Comparison of ENCODE assay signal across 8 mouse cellular contexts in the genomic region with DNA sequence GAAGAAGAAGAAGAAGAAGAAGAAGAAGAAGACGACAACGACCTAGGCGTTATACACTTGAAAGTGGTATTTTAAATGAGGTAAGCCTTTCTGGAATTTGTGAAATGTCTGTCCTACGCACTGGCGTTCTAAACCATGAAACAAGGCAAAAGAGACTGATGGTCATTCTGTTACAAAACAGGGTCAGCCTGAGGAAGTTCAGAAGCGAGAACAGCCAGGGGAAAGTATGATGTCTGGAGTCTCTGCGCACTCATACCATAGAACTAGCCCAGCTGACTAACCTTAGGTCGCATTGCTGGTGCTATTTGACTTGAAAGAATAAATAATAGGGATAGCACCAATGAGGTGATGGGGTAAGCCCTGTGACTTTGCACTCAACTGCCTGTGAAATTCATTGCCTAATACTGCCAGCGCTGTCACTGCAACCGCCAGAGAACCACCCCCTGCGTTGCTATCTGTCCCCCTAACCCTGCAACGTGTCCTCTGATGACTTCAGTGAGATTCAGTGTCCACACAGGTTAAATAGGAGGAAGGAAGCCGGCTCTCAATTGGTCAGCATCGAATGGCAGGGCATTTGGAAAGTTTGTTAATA.
A peak's percentile ranks its signal among the peaks of the same experiment; 100 is the strongest.
DNase-seq lines count a peak whose midpoint lies in the region; ATAC-seq and TF ChIP-seq lines count a peak whose summit lies in the region.

No protein-coding gene starts in this region.

- no peak for TF ChIP-seq CTCF in gastrocnemius, adult 2 months (IDR thresholded peaks at IDR 0.05)
- TF ChIP-seq CTCF in lung, embryonic 14.5 days (IDR thresholded peaks at IDR 0.05; ENCODE audit: low read depth), result no peak

- H3K9ac ChIP-seq in hindbrain, embryonic 13.5 days, result peak overlapping the region; percentile 51; the same call in 1 of the 2 replicates
- no peak overlapping the region for H3K9ac ChIP-seq in lung, embryonic 14.5 days

- H3K27me3 ChIP-seq in hindbrain, embryonic 13.5 days, result no peaks in the 10 kb centered on the region
- H3K27me3 ChIP-seq in lung, embryonic 14.5 days (ENCODE audit: insufficient read depth, low read length), result no peaks in the 10 kb centered on the region

- no peaks in the 10 kb centered on the region for H3K9me3 ChIP-seq in hindbrain, embryonic 13.5 days
- H3K9me3 ChIP-seq in lung, embryonic 14.5 days (ENCODE audit: low read depth, low read length), result no peaks in the 10 kb centered on the region

- peak overlapping the region; percentile 75 for H3K4me3 ChIP-seq in gastrocnemius, adult 2 months
- peak overlapping the region; percentile 50 for H3K4me3 ChIP-seq in brown adipose tissue, adult 24 weeks (ENCODE audit: insufficient read depth, low read depth, low read length)
- H3K4me3 ChIP-seq in hindbrain, embryonic 13.5 days, result peak overlapping the region; percentile 27
- peak overlapping the region; percentile 32 for H3K4me3 ChIP-seq in lung, embryonic 14.5 days (ENCODE audit: low read depth, low read length)

- H3K4me2 ChIP-seq in hindbrain, embryonic 13.5 days, result peak overlapping the region; percentile 50
- H3K4me2 ChIP-seq in lung, embryonic 14.5 days, result peak overlapping the region; percentile 63

- 50% methylated on average over 14 of the region's 14 CpGs for WGBS in hindbrain, embryonic 13.5 days
- 24% methylated on average over 14 of the region's 14 CpGs for WGBS in lung, embryonic 14.5 days

- H3K36me3 ChIP-seq in hindbrain, embryonic 13.5 days, result no peaks in the 10 kb centered on the region
- no peaks in the 10 kb centered on the region for H3K36me3 ChIP-seq in lung, embryonic 14.5 days (ENCODE audit: insufficient read depth)

- intact Hi-C loops in gastrocnemius, adult 2 months (cut with DNase I), result loop anchor here (2.0 kb wide), 1 partner anchor 122 kb away; the partner anchor contains the start of gene Cpeb2
- intact Hi-C loops in gastrocnemius, postnatal 36 days (cut with DNase I), result loop anchor here (5.0 kb wide), 1 partner anchor 122 kb away; the partner anchor contains the start of gene Cpeb2

- peak; percentile 22 for DNase-seq in gastrocnemius, adult 2 months
- no peak for DNase-seq in gastrocnemius, postnatal 36 days
- DNase-seq in lung, embryonic 14.5 days, result peak; percentile 46
- no peak for DNase-seq in right cerebral cortex, postnatal 36 days (ENCODE audit: low spot score in 2 of 2)
- no peak for DNase-seq in urinary bladder, postnatal 36 days (ENCODE audit: low spot score in 2 of 2)

- peak overlapping the region; percentile 86 for H3K27ac ChIP-seq in gastrocnemius, adult 2 months
- H3K27ac ChIP-seq in brown adipose tissue, adult 24 weeks (replicated peaks; ENCODE audit: low read depth, low read length), result peak overlapping the region; percentile 34
- H3K27ac ChIP-seq in hindbrain, embryonic 13.5 days, result peak overlapping the region; percentile 71
- H3K27ac ChIP-seq in lung, embryonic 14.5 days (ENCODE audit: low read depth), result peak overlapping the region; percentile 76; the same call in 1 of the 2 replicates

- H3K4me1 ChIP-seq in brown adipose tissue, adult 24 weeks (ENCODE audit: control insufficient read depth, insufficient read depth, insufficient read length, low read length), result no peaks in the 10 kb centered on the region
- peaks cover 37% of the 10 kb centered on the region for H3K4me1 ChIP-seq in hindbrain, embryonic 13.5 days (replicated peaks)
- H3K4me1 ChIP-seq in lung, embryonic 14.5 days (ENCODE audit: insufficient read depth), result 0 out of 2 replicates have a peak, but pooled peaks cover 6% of the 10 kb centered on the region

- ATAC-seq in hindbrain, embryonic 13.5 days (ENCODE audit: low FRiP score), result peak; percentile 6; the same call in 1 of the 2 replicates
- ATAC-seq in lung, embryonic 14.5 days (ENCODE audit: insufficient read depth), result peak; percentile 23
- ATAC-seq in neutrophil, adult 5-6 weeks (ENCODE audit: extremely low read depth, insufficient number of reproducible peaks, low FRiP score, poor library complexity, severe bottlenecking), result 0 out of 2 replicates have a peak, but pooled peaks have one; percentile 4

Comparison
In these comparisons a context has a peak if more than half of its experiments do, and no peak if none do; other contexts are left out.
1. DNase-seq: peak in gastrocnemius, adult 2 months (single experiment) and lung, embryonic 14.5 days (single experiment); none in gastrocnemius, postnatal 36 days (0 of 2), right cerebral cortex, postnatal 36 days (0 of 2) and urinary bladder, postnatal 36 days (0 of 2).
2. H3K27ac ChIP-seq: peak in every context shown above with its lines; median percentile 86 in gastrocnemius, adult 2 months; 76 in lung, embryonic 14.5 days; 71 in hindbrain, embryonic 13.5 days; 34 in brown adipose tissue, adult 24 weeks.
3. Peak in every context shown above with its lines, with median percentiles within 50 percentile points of each other: H3K4me3 ChIP-seq and ATAC-seq.